Mouse (Mus musculus) hindbrain, embryonic 10.5 days (tissue): Measurements from ENCODE around the gene C1qtnf12. TPM values are rescaled to one million over a fixed set of nuclear protein-coding genes. Genes with fewer than 3 reads are reported as not detected.

Experiments used
- DNase-seq: peaks from one replicate; pipeline ENCODE4 v3.0.0-alpha.2; 2017; ENCODE audit warnings: low spot score
- H3K27ac ChIP-seq: fragments of 300-500 bp; sonication (generic); 2 replicates; pipeline ENCODE4 v1.5.1; 2016; ENCODE audit warnings: mild to moderate bottlenecking, moderate library complexity
- H3K27me3 ChIP-seq: fragments of 300-500 bp; sonication (generic); 2 replicates; pipeline ENCODE4 v1.6.1; 2016; ENCODE audit warnings: mild to moderate bottlenecking; ENCODE audit not compliant: poor library complexity, insufficient read depth, severe bottlenecking
- H3K36me3 ChIP-seq: fragments of 300-500 bp; sonication (generic); 2 replicates; pipeline ENCODE4 v1.6.1; 2016; ENCODE audit warnings: mild to moderate bottlenecking, moderate library complexity
- H3K4me1 ChIP-seq: fragments of 300-500 bp; sonication (generic); replicated peaks from 2 replicates; pipeline ENCODE4 v1.6.1; 2016; ENCODE audit warnings: mild to moderate bottlenecking
- H3K4me3 ChIP-seq: fragments of 300-500 bp; sonication (generic); 2 replicates; pipeline ENCODE4 v1.5.1; 2016; ENCODE audit warnings: mild to moderate bottlenecking, moderate library complexity
- H3K9me3 ChIP-seq: fragments of 300-500 bp; sonication (generic); 2 replicates; pipeline ENCODE4 v1.6.1; 2016; ENCODE audit warnings: mild to moderate bottlenecking, moderate library complexity
- WGBS: fragments of 180-500 bp; shearing (Covaris S2); methylation state at CpG from one replicate; pipeline ENCODE4 v1.1.7; 2016; 5-methylcytosine and 5-hydroxymethylcytosine counted together
- polyA plus RNA-seq: library from polyadenylated mRNA; unstranded; fragments of >200 nt; fragmentation: Nextera tagmentation; extraction: Ambion mirVana; gene quantifications from 2 replicates; pipeline ENCODE4 v1.2.1, GENCODE M21; 2016

C1qtnf12 gene
- polyA plus RNA-seq, 1 experiment from 2014 or later, result 24.4 TPM

- H3K4me3 ChIP-seq, result no peak overlapping the region
- H3K9me3 ChIP-seq, result peaks cover 8% of the 10 kb centered on the region
- WGBS, result 79% methylated on average over 2 of the region's 2 CpGs
- H3K27me3 ChIP-seq, result no peaks in the 10 kb centered on the region
- H3K27ac ChIP-seq, result peak overlapping the region; percentile 67
- H3K4me1 ChIP-seq, result peaks cover 15% of the 10 kb centered on the region
- DNase-seq, result no peak
- H3K36me3 ChIP-seq, result no peaks in the 10 kb centered on the region
Observed at GRCm38 (mm10) chr4:155973239-155973638, 11.1 kb downstream of the C1qtnf12 start.

- Histone ChIP-seq H3K27ac (no peak overlapping the region), H3K4me3 (no peak overlapping the region), H3K9me3 (peaks cover 11% of the 10 kb centered on the region), H3K27me3 (no peaks in the 10 kb centered on the region), H3K4me1 (peaks cover 9% of the 10 kb centered on the region), H3K36me3 (no peaks in the 10 kb centered on the region)
- 81% methylated on average over 12 of the region's 12 CpGs for WGBS
- DNase-seq, result no peak
Observed at GRCm38 (mm10) chr4:155981436-155982082, 19.4 kb downstream of the C1qtnf12 start.

- H3K4me3 ChIP-seq, result no peak overlapping the region
- H3K9me3 ChIP-seq, result no peaks in the 10 kb centered on the region
- H3K27me3 ChIP-seq, result no peaks in the 10 kb centered on the region
- no peak overlapping the region for H3K27ac ChIP-seq
- peaks cover 9% of the 10 kb centered on the region for H3K4me1 ChIP-seq
- H3K36me3 ChIP-seq, result no peaks in the 10 kb centered on the region; the same call in 1 of the 2 replicates
- 17% methylated on average over 2 of the region's 2 CpGs for WGBS
- no peak for DNase-seq
Observed at GRCm38 (mm10) chr4:155983788-155984187, 21.7 kb downstream of the C1qtnf12 start.

GRCm38 (mm10) chr4:155991211-155991907, 29.2 kb downstream of the C1qtnf12 start:
- Histone ChIP-seq H3K9me3 (no peaks in the 10 kb centered on the region), H3K27me3 (no peaks in the 10 kb centered on the region), H3K27ac (peak overlapping the region; percentile 97), H3K4me3 (peak overlapping the region; percentile 91), H3K4me1 (peaks cover 36% of the 10 kb centered on the region), H3K36me3 (peaks cover 25% of the 10 kb centered on the region)
- WGBS, result 85% methylated on average over 22 of the region's 22 CpGs
- DNase-seq, result peak; percentile 10

GRCm38 (mm10) chr4:155991908-155992230, 29.8 kb downstream of the C1qtnf12 start:
- peak overlapping the region; percentile 97 for H3K27ac ChIP-seq
- H3K27me3 ChIP-seq, result no peaks in the 10 kb centered on the region
- H3K4me1 ChIP-seq, result peaks cover 36% of the 10 kb centered on the region
- WGBS, result 26% methylated on average over 37 of the region's 37 CpGs
- no peak for DNase-seq
- no peaks in the 10 kb centered on the region for H3K9me3 ChIP-seq
- H3K4me3 ChIP-seq, result peak overlapping the region; percentile 91
- peaks cover 30% of the 10 kb centered on the region for H3K36me3 ChIP-seq

- Histone ChIP-seq H3K27me3 (no peaks in the 10 kb centered on the region), H3K36me3 (peaks cover 35% of the 10 kb centered on the region), H3K27ac (peak within 1 kb of the TSS; percentile 97), H3K4me1 (peaks cover 36% of the 10 kb centered on the region), H3K4me3 (peak within 1 kb of the TSS; percentile 91), H3K9me3 (no peaks in the 10 kb centered on the region)
- under 1% methylated on average over 99 of the region's 99 CpGs for WGBS
- peak; percentile 87 for DNase-seq
Observed at GRCm38 (mm10) chr4:155992241-155992905, 30.3 kb downstream of the C1qtnf12 start, which contains the start of the genes B3galt6 and Sdf4. B3galt6 (minus strand) TSS chr4:155992649. Sdf4 (plus strand) TSS chr4:155992872.

- Histone ChIP-seq H3K27me3 (no peaks in the 10 kb centered on the region), H3K36me3 (peaks cover 41% of the 10 kb centered on the region), H3K9me3 (no peaks in the 10 kb centered on the region), H3K4me3 (peak overlapping the region; percentile 91), H3K27ac (peak overlapping the region; percentile 97), H3K4me1 (peaks cover 36% of the 10 kb centered on the region)
- WGBS, result under 1% methylated on average over 70 of the region's 70 CpGs
- peak; percentile 96 for DNase-seq
Observed at GRCm38 (mm10) chr4:155992906-155993547, 30.9 kb downstream of the C1qtnf12 start.

GRCm38 (mm10) chr4:155993606-155994005, 31.5 kb downstream of the C1qtnf12 start:
- H3K4me3 ChIP-seq, result peak overlapping the region; percentile 91
- H3K27ac ChIP-seq, result peak overlapping the region; percentile 97
- peaks cover 47% of the 10 kb centered on the region for H3K36me3 ChIP-seq
- no peaks in the 10 kb centered on the region for H3K27me3 ChIP-seq
- no peaks in the 10 kb centered on the region for H3K9me3 ChIP-seq
- 5% methylated on average over 15 of the region's 15 CpGs for WGBS
- DNase-seq, result no peak
- H3K4me1 ChIP-seq, result peaks cover 36% of the 10 kb centered on the region

GRCm38 (mm10) chr4:156004109-156004508, 42.0 kb downstream of the C1qtnf12 start:
- WGBS, result 93% methylated on average over 3 of the region's 3 CpGs
- no peak overlapping the region for H3K27ac ChIP-seq
- no peaks in the 10 kb centered on the region for H3K9me3 ChIP-seq
- no peak for DNase-seq
- H3K4me1 ChIP-seq, result no peaks in the 10 kb centered on the region
- peaks cover 94% of the 10 kb centered on the region for H3K36me3 ChIP-seq
- no peak overlapping the region for H3K4me3 ChIP-seq
- H3K27me3 ChIP-seq, result no peaks in the 10 kb centered on the region

- no peak for DNase-seq
- no peaks in the 10 kb centered on the region for H3K27me3 ChIP-seq
- 94% methylated on average over 4 of the region's 4 CpGs for WGBS
- H3K27ac ChIP-seq, result no peak overlapping the region
- H3K4me1 ChIP-seq, result no peaks in the 10 kb centered on the region
- H3K4me3 ChIP-seq, result no peak overlapping the region
- no peaks in the 10 kb centered on the region for H3K9me3 ChIP-seq
- peaks cover 98% of the 10 kb centered on the region for H3K36me3 ChIP-seq
Observed at GRCm38 (mm10) chr4:156008369-156008768, 46.3 kb downstream of the C1qtnf12 start.

GRCm38 (mm10) chr4:156013637-156014036, 51.5 kb downstream of the C1qtnf12 start, which contains the start of gene Tnfrsf4:
Tnfrsf4 (plus strand) TSS chr4:156013843.
- peaks cover 81% of the 10 kb centered on the region for H3K36me3 ChIP-seq
- WGBS, result 86% methylated on average over 8 of the region's 8 CpGs

GRCm38 (mm10) chr4:156014436-156014835, 52.3 kb downstream of the C1qtnf12 start:
- Histone ChIP-seq H3K9me3 (no peaks in the 10 kb centered on the region), H3K4me1 (no peaks in the 10 kb centered on the region), H3K36me3 (peaks cover 73% of the 10 kb centered on the region), H3K27ac (no peak overlapping the region), H3K27me3 (no peaks in the 10 kb centered on the region), H3K4me3 (no peak overlapping the region)
- WGBS, result 89% methylated on average over 2 of the region's 2 CpGs
- DNase-seq, result no peak

More at GRCm38 (mm10) chr4:156013637-156014036, 51.5 kb downstream of the C1qtnf12 start, which contains the start of gene Tnfrsf4:
- Histone ChIP-seq H3K4me1 (no peaks in the 10 kb centered on the region), H3K27ac (no peak within 1 kb of the TSS), H3K9me3 (no peaks in the 10 kb centered on the region), H3K4me3 (no peak within 1 kb of the TSS), H3K27me3 (no peaks in the 10 kb centered on the region)
- no peak for DNase-seq
